Mouse (Mus musculus) gastrocnemius, adult 2 months (tissue): Measurements from ENCODE around the gene Socs3. TPM values are rescaled to one million over a fixed set of nuclear protein-coding genes. Genes with fewer than 3 reads are reported as not detected.

Experiments
- DNase-seq: peaks from one replicate; pipeline ENCODE4 v3.0.0; 2022
- H3K27ac ChIP-seq: fragments of 200-600 bp; 2 replicates; pipeline ENCODE4 v1.8.1; 2022; ENCODE audit warnings: mild to moderate bottlenecking
- H3K4me3 ChIP-seq: fragments of 200-600 bp; 2 replicates; pipeline ENCODE4 v1.8.1; 2022; ENCODE audit warnings: mild to moderate bottlenecking, moderate library complexity
- CTCF ChIP-seq: fragments of 200-600 bp; IDR thresholded peaks from 2 replicates; pipeline ENCODE4 v1.8.1; 2022; ENCODE audit warnings: antibody characterized with exemption, mild to moderate bottlenecking, moderate library complexity
- intact Hi-C: fragments of 180-260 bp; cut with DNase I; formaldehyde crosslinking; loops from one replicate; pipeline ENCODE4 v1.15.1; 2025
- total RNA-seq, 2 experiments: library from RNA; stranded (reverse); gene quantifications; 2 replicates each; pipeline ENCODE4 v1.2.3; 2021

Gene Socs3
- total RNA-seq, 2 experiments from 2014 or later = 1.7 to 10.1 TPM

DNA sequence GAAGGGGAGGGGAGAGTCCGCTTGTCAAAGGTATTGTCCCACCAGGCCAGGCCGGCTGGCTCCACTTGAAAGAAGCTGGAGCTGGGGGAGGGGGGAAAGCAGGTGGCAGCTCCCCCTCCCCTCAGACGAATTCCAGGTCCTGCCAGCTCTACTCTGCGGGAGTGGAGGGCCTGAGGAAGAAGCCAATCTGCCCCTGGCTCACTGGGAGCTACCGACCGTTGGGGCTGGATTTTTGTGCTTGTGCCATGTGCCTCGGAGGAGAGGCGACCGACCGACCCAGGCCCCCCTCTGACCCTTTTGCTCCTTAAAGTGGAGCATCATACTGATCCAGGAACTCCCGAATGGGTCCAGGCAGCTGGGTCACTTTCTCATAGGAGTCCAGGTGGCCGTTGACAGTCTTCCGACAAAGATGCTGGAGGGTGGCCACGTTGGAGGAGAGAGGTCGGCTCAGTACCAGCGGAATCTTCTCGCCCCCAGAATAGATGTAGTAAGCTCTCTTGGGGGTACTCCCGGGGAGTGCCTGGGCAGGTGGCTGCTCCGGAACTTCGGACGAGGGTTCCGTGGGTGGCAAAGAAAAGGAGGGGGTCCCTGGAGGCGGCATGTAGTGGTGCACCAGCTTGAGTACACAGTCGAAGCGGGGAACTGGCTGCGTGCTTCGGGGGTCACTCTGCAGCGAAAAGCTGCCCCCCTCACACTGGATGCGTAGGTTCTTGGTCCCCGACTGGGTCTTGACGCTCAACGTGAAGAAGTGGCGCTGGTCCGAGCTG lies 2.4 kb downstream of the Socs3 start:
- intact Hi-C loops = loop anchor here (2.0 to 5.0 kb wide), 3 partner anchors 35 to 95 kb away; partner anchors contain the start of gene Tha1
- H3K27ac ChIP-seq = peak overlapping the region; percentile 96
- no peak for TF ChIP-seq CTCF
- peak; percentile 39 for DNase-seq
- peak overlapping the region; percentile 75 for H3K4me3 ChIP-seq

DNA sequence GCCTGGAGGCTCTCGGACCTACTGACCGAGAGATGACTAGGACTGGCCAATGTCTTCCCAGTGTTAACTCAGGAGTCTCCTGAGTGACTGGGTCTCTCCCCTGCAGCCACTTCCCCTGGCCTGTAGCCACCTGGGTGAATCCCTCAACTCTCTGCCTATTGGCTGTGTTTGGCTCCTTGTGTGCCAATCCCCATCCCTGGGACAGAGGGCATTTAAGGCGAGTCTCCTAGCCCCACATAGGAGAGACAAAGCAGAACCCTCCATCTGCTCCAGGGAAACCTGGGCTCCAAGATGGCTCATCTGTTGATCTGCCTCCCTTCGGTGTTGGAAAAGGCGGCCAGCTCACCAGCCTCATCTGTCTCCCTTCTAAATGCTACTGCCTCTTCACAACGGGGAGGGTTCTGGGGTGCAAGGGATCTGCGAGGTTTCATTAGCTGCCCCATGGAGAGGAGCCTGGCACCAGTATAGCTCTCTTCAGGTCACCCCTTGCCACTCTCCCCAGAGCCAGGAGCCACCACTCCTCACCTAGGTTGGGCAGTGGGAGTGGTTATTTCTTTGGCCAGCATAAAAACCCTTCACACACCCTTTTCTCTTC lies 3.2 kb downstream of the Socs3 start:
- no peak for TF ChIP-seq CTCF
- Histone ChIP-seq H3K27ac (peak overlapping the region; percentile 96), H3K4me3 (peak overlapping the region; percentile 75)
- DNase-seq = peak; percentile 46
- intact Hi-C loops = loop anchor here (5.0 kb wide), 1 partner anchor 34 kb away; no protein-coding TSS in a partner anchor

DNA sequence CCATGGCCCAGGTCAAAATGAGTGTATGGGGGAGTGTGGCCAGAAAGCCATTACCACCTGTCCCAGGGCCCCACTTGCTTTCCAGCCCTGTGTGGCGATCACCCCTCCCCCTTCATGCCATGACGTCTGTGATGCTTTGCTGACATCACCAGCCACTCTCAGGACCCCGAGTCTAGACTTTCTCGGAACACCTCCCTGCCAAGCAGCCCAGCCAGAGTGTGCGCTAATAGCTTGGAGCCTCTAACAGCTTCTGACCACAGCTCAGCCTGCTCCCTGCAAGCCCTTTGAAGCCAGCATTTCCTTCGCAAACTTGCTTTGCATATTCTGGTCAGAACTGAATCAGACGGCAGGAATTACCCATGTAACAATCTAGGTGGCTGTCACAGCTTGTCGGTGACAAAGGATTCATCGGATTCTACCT lies 4.3 kb downstream of the Socs3 start:
- intact Hi-C loops = loop anchor here (5.0 kb wide), 1 partner anchor 33 kb away; no protein-coding TSS in a partner anchor
- no peak for TF ChIP-seq CTCF
- Histone ChIP-seq H3K27ac (peak overlapping the region; percentile 86), H3K4me3 (peak overlapping the region; percentile 75)
- peak; percentile 25 for DNase-seq

DNA sequence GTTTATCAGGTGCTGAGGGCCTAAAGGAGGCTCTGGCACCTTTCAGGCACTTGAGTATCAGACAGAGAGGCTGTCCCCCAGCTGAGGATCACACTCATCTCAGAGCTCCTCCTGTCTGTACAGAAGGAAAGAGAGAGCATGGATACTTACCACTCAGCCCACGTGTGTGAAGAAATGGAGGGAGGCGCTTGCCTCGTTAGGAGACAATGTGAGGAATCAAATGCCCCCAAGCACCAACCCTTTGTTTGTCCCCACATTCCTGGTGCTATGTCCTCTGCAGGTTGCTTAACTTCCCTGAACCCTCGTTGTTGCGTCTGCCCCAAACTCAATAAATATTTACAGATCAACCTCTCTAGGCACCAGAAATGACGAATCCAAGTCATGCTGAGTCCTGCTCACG lies 4.8 kb downstream of the Socs3 start:
- H3K27ac ChIP-seq = peak overlapping the region; percentile 86
- DNase-seq = no peak
- intact Hi-C loops = loop anchor here (5.0 kb wide), 1 partner anchor 33 kb away; no protein-coding TSS in a partner anchor
- H3K4me3 ChIP-seq = peak overlapping the region; percentile 75; the same call in 1 of the 2 replicates
- no peak for TF ChIP-seq CTCF

DNA sequence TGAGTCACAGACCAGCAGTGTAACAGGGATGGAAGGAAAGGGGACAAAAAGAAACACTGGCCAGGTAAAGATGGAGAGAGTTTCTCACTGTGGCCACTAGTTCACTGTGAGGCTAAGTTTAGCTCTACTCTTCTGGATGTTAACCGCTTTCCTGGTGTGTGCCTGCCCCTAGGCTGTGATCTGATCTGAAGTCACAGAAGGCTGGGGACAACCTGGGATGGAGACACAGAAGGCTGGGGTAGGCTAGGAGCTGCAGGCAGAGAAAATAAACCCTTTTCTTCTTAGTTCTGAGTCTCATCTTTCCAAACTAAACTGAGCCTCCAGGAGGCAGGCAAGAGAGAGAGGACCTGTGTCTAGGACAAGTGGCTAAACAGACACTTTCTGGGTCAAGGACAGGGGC lies 5.6 kb downstream of the Socs3 start:
- DNase-seq = no peak
- 0 out of 2 replicates have a peak, but pooled peaks have one; percentile 0 for TF ChIP-seq CTCF
- Histone ChIP-seq H3K27ac (peak overlapping the region; percentile 86), H3K4me3 (peak overlapping the region; percentile 63)
- intact Hi-C loops = no loop called here

DNA sequence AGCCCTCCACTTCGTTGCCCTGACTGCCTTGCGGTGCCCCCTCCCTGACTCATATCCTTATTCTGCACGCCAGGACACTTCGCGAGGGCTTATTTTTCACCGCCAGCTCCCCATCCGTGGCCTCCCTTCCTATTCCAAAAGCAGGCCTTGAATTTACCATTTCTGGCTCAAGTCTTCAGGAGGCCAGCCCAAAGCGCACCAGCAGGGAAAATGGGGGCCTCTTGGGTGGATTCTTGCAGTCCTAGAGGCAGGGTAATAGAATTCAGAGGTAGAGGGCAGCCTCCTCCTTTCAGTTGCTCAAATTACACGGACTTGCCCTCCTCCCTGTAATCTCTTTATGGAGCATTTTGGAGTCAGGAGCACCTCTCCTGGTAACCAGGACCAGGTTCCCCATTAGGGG lies 6.0 kb downstream of the Socs3 start:
- no peak for TF ChIP-seq CTCF
- intact Hi-C loops = no loop called here
- Histone ChIP-seq H3K27ac (peak overlapping the region; percentile 86), H3K4me3 (peak overlapping the region; percentile 63)
- DNase-seq = no peak

DNA sequence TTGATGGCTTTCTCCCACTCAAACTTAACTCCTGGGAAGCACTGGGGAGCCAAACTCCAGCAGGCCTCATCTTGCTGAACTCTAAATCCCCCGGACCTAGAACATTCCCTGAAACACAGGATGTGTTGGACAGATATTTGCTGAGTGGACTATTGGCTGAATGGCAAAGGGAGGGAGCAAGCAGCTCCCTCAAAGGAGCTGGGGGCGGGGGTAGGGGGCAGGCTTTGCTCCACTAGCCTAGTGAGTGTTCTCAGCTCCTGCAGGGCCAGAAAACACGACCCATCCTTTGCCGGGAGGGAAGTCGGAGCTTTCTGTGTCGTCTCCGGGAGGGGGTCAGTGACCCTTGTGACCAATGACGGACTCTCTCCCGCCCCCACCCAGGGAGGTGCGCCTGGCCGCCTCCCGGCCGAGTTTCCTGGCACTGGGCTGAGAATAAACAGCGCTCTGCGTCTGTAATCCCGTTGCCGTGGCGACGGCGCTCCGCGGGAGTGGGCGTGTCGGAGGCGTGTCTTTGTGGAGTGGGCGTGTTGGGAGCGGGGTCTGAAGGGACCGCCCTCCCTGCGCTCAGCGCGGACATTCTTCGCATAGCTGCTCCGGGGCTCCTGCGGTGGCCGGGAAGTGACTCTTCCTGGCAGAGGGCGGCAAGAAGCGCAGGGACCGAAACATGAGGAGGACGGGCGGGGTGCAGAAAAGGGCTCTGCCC lies 6.6 kb downstream of the Socs3 start:
- Histone ChIP-seq H3K4me3 (peak overlapping the region; percentile 63), H3K27ac (peak overlapping the region; percentile 86)
- intact Hi-C loops = no loop called here
- TF ChIP-seq CTCF = peak; percentile 20
- DNase-seq = peak; percentile 98

DNA sequence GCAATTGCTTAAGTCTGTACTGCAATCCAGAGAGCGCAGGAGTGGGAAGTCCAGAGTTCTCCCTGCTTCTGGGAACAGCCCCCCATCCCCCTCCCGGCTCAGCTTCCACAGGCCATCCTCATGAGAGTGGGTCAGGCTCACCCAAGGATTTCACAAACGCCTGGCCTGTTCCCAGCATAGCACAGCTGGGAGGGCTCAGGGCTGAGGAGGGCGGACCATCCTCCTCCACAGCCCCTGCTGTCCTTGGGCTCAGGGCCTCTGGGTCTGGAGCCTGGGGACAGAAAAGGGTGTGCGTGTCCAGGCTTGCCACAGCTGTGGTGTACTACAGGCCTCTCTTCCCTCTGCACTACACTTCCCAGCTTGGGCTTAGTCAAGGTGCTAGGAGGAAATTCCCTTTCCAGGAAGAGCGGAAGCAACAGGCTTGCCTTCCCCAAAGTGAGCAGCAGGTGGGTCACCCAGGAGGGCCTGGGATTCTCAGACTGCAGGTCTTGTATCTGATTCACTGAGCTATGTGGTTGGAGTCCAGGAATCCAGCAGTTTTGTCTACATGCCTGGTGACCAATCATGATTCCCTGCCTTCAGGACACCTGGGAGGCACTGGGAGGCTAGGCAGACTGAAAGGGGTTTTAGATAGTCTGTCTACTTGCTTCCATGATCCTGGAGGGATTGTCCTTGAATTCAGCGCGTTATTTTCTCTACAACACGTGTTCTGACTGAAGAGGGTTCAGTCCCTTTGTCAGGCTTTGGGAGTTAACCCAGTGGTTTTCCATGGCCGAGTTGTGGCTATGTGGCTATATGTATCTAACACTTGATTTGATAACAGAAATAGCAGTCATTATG lies 7.4 kb downstream of the Socs3 start:
- Histone ChIP-seq H3K4me3 (peak overlapping the region; percentile 63), H3K27ac (peak overlapping the region; percentile 86)
- TF ChIP-seq CTCF = no peak
- peak; percentile 92 for DNase-seq
- intact Hi-C loops = no loop called here

DNA sequence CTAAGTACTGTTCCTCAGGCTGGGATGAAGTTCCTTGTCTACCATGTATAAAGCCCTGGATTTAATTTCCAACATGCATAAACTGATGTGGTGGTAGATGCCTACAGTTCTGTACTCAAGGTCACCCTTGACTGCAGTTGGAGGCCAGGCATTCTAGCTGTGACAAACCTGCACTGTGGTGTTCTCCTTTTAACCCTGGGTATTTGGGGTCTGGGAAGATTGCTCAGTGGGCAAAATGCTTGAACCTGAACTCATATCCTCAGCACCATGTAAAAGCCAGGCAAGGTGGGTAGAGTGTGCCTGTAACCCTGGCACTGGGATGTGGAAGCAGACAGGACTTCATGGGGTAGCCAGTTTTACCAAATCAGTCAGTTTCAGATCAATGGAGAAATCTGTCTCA lies 9.2 kb downstream of the Socs3 start:
- H3K27ac ChIP-seq = peak overlapping the region; percentile 86
- no peak for TF ChIP-seq CTCF
- intact Hi-C loops = no loop called here
- no peak overlapping the region for H3K4me3 ChIP-seq
- DNase-seq = no peak

DNA sequence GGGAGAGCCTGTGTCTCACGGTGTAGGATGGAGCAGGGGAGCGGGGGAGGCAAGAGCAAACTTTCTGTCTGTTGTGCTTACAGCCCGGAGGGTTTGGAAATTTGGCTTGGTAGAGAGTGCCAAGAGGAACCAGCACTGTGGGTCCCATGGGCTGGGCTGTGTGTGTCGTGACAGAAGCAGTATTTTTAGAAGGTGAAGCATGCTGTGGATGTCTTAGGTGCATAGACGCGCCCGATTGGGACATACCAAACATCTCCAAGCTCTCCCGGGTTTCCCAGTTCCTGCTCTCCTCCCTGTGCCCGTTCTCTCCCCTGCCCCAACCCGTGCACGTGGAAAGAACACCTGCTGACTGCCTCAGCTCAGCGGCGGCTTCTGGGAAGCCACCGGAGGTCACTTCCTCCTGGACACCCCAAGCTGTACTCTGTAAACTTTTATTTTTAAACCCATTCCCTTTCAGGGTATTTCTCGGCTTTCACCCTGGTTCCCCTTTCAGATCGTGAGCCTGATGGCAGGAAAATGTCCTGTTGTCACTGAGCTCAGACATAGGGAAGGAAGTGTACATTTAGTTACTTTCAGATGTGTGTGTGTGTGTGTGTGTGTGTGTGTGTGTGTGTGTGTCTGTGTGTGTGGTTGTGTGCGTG lies 10.0 kb downstream of the Socs3 start:
- TF ChIP-seq CTCF = no peak
- Histone ChIP-seq H3K27ac (peak overlapping the region; percentile 86), H3K4me3 (peak overlapping the region; percentile 29; the same call in 1 of the 2 replicates)
- DNase-seq = peak; percentile 63
- intact Hi-C loops = no loop called here

DNA sequence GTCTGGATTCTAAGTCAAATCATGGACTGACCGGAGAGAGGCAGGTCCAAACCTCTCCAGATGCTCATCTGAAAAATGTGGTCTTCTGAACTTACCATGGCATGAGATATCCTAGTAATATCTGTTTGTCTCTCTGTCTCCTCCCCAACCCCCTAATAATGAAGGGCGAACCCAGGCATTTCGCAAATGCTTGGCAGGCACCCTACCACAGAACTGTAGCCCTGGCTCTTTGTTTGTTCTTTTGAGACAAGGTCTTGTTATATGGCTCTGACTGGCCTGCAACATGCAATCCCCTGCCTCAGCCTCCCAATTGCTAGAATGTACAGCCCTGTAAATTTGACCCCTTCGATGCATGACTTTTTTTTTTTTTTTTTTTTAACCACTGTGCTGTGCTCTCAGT lies 10.7 kb downstream of the Socs3 start:
- no peak overlapping the region for H3K4me3 ChIP-seq
- TF ChIP-seq CTCF = no peak
- intact Hi-C loops = no loop called here
- peak; percentile 33 for DNase-seq
- H3K27ac ChIP-seq = no peak overlapping the region; the same call in 1 of the 2 replicates

DNA sequence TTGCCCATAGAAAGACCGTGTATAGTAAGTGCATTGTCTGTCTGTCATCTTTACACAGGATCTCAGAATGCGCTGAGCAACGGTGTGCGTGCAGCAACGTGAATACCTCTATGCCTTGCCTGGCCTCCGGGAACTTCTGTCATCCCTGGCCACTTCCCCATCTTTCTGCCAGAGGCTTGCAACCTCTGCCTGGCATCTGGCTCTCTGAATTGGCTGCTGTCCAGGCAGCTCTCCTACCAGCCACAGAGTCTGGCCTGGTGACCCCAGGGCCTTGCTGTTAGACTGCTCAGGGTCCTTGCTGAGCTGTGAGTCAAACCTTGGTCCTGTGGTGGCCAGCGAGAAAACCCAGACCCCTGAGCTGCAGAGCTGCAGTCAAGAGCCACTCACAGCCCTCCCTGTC lies 11.7 kb downstream of the Socs3 start:
- H3K27ac ChIP-seq = peak overlapping the region; percentile 16
- no peak for TF ChIP-seq CTCF
- H3K4me3 ChIP-seq = no peak overlapping the region
- peak; percentile 53 for DNase-seq
- intact Hi-C loops = no loop called here
